Mouse (Mus musculus) urinary bladder, postnatal 25 days (tissue): ENCODE data around the gene Cntnap2.

Source experiments
- DNase-seq: peaks from one replicate; pipeline ENCODE4 v3.0.0; 2022; ENCODE audit warnings: low spot score

The Cntnap2 gene

DNA sequence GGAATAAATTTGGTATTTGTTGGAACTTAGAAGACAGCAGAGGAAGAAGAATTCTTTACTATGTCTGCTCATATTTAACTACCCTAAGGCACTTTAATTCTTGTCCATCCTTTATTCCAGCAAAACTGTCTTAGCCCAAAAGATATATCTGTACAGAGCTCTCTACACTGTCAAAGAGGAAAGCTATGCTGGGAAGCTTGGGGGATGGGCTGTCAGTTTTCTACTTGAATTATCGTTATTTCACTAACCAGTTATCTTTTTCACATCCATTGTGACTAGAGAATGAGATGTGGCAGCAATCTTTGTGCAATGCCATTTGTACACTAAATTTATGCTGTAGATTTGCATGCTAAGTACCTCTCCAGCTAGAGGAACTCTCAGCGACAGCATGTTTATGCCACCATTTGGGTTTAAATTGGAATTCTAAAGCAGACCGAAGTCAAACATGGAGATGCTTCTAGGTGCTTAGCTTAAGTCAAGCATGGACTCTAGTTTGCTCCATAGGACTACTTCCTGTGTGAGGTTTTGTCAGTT is 268.9 kb downstream of the Cntnap2 start:
- no peak for DNase-seq

GRCm38 (mm10) chr6:45345396-45345795 is 286.2 kb downstream of the Cntnap2 start:
- DNase-seq = no peak

- DNase-seq = no peak
Observed at GRCm38 (mm10) chr6:45345953-45346352, 286.8 kb downstream of the Cntnap2 start.

GRCm38 (mm10) chr6:45366442-45366841 is 307.3 kb downstream of the Cntnap2 start:
- no peak for DNase-seq

GRCm38 (mm10) chr6:45381126-45381525 is 322.0 kb downstream of the Cntnap2 start:
- no peak for DNase-seq

- no peak for DNase-seq
Observed at GRCm38 (mm10) chr6:45389034-45389433, 329.9 kb downstream of the Cntnap2 start.

DNA sequence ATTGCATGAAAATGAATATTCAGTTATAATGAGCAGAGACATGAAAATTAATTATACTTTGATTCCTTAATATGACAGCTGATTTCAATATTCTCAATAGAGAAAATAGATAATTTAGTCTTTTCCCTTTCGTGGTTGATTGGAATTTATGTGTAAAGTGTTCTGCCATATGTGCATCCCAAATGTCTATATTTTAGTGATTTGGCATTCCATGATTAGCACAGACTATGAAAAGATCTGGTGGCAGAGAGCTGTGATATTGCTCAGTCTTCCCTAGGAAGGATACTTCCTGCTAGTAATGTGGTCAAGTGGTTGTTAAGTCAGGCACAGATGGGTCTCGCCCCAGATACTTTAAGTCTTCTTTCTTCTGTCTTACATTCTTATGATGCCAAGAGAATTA is 354.5 kb downstream of the Cntnap2 start:
- no peak for DNase-seq

- DNase-seq = no peak
Observed at GRCm38 (mm10) chr6:45455424-45455823, 396.3 kb downstream of the Cntnap2 start.

GRCm38 (mm10) chr6:45518221-45518620 is 459.1 kb downstream of the Cntnap2 start:
- no peak for DNase-seq

- no peak for DNase-seq
Observed at GRCm38 (mm10) chr6:45536999-45537398, 477.8 kb downstream of the Cntnap2 start.

DNA sequence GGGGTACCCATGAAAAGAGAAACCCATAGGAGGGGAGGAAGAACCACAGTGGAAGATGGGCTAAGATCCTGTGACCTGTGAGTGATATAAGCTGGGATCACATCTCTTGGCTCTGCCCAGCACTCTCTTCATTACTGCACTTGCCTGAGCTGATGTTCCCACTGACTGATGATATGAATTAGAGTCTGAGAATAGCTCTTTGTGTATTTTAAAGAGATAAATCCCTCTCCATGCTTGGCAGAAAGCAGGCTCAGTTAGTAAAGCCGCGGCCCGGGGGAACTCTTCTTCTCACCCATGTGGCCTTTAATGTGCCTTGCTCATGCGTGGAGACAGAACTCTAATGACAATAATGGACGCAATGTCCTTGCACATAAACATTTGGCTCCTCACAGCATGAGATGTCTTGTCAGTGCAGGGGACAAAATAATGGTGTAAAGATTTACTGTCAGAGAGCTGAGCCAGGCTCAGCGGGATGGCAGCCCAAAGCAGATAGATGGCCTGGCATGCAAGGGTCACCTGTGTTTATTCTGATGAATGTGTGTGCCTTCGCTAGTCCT is 485.2 kb downstream of the Cntnap2 start:
- DNase-seq = no peak

- DNase-seq = no peak
Observed at GRCm38 (mm10) chr6:45559724-45560123, 500.6 kb downstream of the Cntnap2 start.

DNA sequence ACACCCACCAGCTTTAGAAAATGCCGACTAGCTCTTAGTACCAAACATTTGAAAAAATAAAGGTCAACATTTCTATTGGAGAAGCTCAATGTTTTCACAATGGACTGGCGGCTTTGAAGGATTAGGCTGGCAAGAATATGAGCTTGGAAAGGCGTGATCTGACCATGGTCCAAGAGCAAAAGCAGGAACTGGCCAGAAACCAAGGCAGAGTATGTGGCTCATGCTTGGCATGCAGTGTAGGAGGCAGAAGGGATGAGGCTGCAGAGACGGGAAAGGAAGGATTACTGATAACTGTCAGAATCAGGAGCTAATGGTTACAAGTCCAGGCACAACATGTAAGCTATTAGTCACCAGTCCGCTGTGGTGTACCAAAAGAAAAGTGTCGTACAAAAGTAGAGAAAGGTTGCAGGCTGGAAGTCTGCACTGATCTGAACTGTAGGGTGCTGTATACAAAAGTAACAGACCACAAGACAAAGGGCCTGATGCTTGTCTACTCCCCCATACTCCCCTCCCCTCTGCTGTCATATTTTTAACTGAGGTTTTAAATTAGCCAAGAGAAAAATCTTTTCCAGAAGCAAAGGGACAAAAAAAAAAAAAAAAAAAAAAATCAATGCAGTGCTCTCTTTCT is 525.4 kb downstream of the Cntnap2 start:
- no peak for DNase-seq

GRCm38 (mm10) chr6:45589084-45589483 is 529.9 kb downstream of the Cntnap2 start:
- no peak for DNase-seq

DNA sequence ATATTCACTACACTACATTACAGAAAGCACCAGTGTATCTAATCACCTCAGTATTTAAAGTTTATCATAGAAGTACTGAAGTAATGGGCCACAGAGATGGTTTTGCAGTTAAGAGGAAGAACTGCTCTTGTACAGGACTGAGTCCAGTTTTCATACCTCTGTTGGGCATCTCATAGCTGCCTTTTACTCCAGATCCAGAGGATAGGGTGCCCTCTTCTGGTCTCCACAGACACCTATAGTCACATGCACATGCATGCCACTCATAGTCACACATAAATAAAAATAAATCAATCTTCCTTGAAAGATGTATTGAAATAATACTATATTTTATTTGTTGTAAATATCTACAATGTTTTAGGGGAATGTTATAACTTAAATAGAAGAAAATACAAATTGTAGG is 587.9 kb downstream of the Cntnap2 start:
- no peak for DNase-seq

DNA sequence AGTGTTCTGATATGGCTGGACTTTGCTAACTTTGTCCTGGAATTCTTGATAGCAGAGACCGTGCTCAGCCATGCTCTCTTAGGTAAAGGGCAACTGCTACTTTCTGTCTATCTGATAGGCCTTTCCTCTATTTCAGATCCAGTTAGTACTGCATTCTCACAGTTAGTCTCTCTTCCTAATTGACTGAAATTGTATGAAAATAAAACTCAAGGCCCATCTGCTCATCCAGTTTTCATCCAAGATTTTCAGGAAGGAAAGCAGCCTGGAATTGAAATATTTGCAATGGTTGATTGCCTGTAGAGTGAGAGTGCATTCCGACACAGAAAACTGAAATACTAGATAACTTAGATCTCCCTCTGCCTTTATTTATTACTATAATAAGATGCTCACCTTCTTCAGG is 589.3 kb downstream of the Cntnap2 start:
- no peak for DNase-seq

GRCm38 (mm10) chr6:45700287-45700686 is 641.1 kb downstream of the Cntnap2 start:
- DNase-seq = no peak

GRCm38 (mm10) chr6:45791612-45792011 is 732.5 kb downstream of the Cntnap2 start:
- DNase-seq = no peak

GRCm38 (mm10) chr6:45841626-45842341 is 782.6 kb downstream of the Cntnap2 start:
- no peak for DNase-seq

GRCm38 (mm10) chr6:45843736-45844135 is 784.6 kb downstream of the Cntnap2 start:
- no peak for DNase-seq

DNA sequence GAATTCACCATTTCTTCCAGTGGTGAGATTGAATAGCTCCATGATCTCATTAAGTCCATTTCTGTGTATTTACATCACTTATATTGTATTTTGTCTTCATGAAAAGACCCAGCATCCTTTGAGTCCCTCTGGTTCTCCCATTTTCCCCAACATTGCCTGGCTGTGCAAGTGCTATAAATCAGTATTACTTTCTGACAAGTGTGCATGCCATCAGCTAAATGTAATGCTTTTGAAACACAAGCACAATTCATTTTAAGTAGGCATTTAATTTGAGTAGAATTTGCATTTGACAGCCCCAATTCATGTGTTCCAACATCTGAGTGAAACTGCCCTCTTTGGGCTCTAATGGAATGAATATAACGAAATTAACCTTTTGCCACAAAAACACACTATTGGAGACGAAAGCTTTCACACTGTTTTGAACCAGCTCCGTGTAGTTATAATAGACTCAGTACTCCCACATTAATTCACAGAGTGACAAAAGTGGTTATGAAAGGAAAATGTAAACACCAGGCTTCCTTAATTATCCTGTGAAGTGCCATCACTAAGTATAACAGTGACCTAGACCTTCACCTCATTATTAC is 812.3 kb downstream of the Cntnap2 start:
- DNase-seq = no peak

- DNase-seq = no peak
Observed at GRCm38 (mm10) chr6:45885486-45885885, 826.3 kb downstream of the Cntnap2 start.

GRCm38 (mm10) chr6:45887901-45888300 is 828.7 kb downstream of the Cntnap2 start:
- no peak for DNase-seq
